Mouse (Mus musculus): ENCODE results near the gene Anapc5. TPM values are rescaled to one million over a fixed set of nuclear protein-coding genes. Genes with fewer than 3 reads are reported as not detected.

Anapc5 gene
- polyA plus RNA-seq (2012; rRNA removed): 420 and 467 TPM in 2 replicates

DNA sequence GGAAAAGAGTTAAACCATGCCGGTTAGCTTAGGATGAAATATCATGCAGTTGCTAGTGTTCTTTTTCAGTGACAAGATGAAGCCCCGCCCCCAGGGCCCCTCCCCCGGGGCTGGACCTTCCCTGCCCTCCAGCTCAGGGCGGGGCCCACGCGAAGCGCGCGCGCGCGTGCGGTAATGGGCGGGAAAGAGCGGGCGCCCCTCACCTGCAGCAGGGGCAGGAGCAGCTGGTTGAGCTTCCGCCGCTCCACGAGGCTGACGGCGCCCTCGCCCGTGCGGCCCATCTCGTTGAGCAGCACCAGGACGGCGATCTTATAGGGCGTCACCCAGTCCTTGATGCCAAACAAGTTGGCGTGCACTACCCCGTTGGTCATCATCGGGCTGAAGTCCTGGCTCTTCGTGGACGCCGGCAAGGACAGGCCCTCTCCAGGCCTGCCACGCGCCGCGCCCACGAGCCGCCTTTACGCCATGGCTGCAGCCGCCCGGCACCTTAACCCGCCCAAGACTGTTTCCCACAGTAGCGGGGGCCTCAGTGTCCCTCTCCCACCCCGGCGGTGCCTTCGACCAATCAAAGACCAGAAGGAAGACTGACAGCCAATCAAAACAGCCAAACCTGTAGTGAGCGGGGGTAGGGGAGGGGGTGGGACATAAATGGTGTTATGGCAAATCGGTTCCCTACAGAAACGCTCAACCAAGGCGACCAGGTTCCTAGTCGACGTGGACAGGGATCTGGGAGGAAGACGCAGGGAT, at the start of gene Anapc5:
TSS of gene Anapc5 (minus strand) at position 563 of the 747 bp plus-strand sequence.
- Histone ChIP-seq H3K4me1 (ENCODE audit: control insufficient read depth, insufficient read depth, low read length) (peaks cover 6% of the 10 kb centered on the region; the same call in 1 of the 2 replicates), H3K27ac (ENCODE audit: insufficient read depth, low read length) (peak within 1 kb of the TSS; percentile 85), H3K4me3 (ENCODE audit: insufficient read depth, low read length) (peak within 1 kb of the TSS; percentile 87)
- no peak for TF ChIP-seq CTCF (IDR thresholded peaks at IDR 0.05; ENCODE audit: extremely low read depth, insufficient read depth, low read length)
- TF ChIP-seq POLR2A (IDR thresholded peaks at IDR 0.05; ENCODE audit: extremely low read depth, insufficient read depth, low read length): peak; percentile 83

- TF ChIP-seq POLR2A (IDR thresholded peaks at IDR 0.05; ENCODE audit: extremely low read depth, insufficient read depth, low read length): no peak
- no peak for TF ChIP-seq CTCF (IDR thresholded peaks at IDR 0.05; ENCODE audit: extremely low read depth, insufficient read depth, low read length)
- no peak overlapping the region for H3K4me3 ChIP-seq (ENCODE audit: insufficient read depth, low read length)
- H3K4me1 ChIP-seq (ENCODE audit: control insufficient read depth, insufficient read depth, low read length): no peaks in the 10 kb centered on the region
- H3K27ac ChIP-seq (ENCODE audit: insufficient read depth, low read length): no peak overlapping the region
Observed at GRCm38 (mm10) chr5:122863053-122863452, 41.9 kb upstream of the Anapc5 start.

DNA sequence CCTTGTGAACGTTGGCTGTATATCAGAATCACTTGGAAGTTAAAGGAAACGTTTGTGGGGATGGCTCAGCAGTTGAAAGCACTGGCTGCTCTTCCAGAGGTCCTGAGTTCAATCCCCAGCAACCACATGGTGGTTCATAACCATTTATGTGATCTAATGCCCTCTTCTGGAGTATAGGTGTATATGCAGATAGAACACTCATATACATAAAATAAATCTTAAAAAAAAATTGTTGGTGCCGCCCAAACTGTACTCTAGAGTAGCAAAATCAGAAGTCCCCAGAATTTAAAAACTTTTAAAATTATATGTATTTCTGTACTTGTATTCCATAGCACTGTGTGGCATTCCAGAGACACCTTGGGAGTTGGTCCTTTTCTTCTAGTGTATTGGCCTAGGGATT, 34.7 kb upstream of the Anapc5 start:
- H3K4me3 ChIP-seq (ENCODE audit: insufficient read depth, low read length): no peak overlapping the region
- H3K27ac ChIP-seq (ENCODE audit: insufficient read depth, low read length): no peak overlapping the region
- H3K4me1 ChIP-seq (ENCODE audit: control insufficient read depth, insufficient read depth, low read length): peaks cover 5% of the 10 kb centered on the region; the same call in 1 of the 2 replicates
- TF ChIP-seq POLR2A (IDR thresholded peaks at IDR 0.05; ENCODE audit: extremely low read depth, insufficient read depth, low read length): no peak
- TF ChIP-seq CTCF (IDR thresholded peaks at IDR 0.05; ENCODE audit: extremely low read depth, insufficient read depth, low read length): no peak

DNA sequence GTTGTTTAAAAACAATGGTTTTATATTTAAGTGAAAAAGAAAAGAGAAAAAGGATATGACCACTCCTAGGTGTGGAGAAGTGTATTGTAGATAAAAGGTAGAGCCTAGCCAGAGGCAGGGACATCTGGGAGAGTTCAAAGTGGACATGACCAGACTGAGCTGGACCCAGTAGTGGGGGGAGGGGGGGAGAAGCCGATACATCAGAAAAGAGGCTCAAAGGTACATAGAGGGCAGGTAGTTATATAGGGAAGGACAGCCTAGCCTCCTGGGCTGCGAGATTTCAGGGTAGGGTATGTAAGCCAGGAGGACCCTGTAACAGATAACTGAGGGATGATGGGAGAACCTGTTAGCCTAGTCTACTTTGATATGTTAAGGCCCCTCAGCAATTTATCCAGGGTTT, 31.5 kb upstream of the Anapc5 start:
- TF ChIP-seq CTCF (IDR thresholded peaks at IDR 0.05; ENCODE audit: extremely low read depth, insufficient read depth, low read length) (no peak), POLR2A (IDR thresholded peaks at IDR 0.05; ENCODE audit: extremely low read depth, insufficient read depth, low read length) (no peak)
- peaks cover 5% of the 10 kb centered on the region; the same call in 1 of the 2 replicates for H3K4me1 ChIP-seq (ENCODE audit: control insufficient read depth, insufficient read depth, low read length)
- no peak overlapping the region for H3K27ac ChIP-seq (ENCODE audit: insufficient read depth, low read length)

GRCm38 (mm10) chr5:122850319-122851002, 29.3 kb upstream of the Anapc5 start:
- Histone ChIP-seq H3K4me3 (ENCODE audit: insufficient read depth, low read length) (peak overlapping the region; percentile 94), H3K4me1 (ENCODE audit: control insufficient read depth, insufficient read depth, low read length) (peaks cover 5% of the 10 kb centered on the region; the same call in 1 of the 2 replicates), H3K27ac (ENCODE audit: insufficient read depth, low read length) (peak overlapping the region; percentile 90)
- TF ChIP-seq CTCF (IDR thresholded peaks at IDR 0.05; ENCODE audit: extremely low read depth, insufficient read depth, low read length) (no peak), POLR2A (IDR thresholded peaks at IDR 0.05; ENCODE audit: extremely low read depth, insufficient read depth, low read length) (no peak)

More for the DNA sequence above, 31.5 kb upstream of the Anapc5 start:
- no peak overlapping the region for H3K4me3 ChIP-seq (ENCODE audit: insufficient read depth, low read length)

DNA sequence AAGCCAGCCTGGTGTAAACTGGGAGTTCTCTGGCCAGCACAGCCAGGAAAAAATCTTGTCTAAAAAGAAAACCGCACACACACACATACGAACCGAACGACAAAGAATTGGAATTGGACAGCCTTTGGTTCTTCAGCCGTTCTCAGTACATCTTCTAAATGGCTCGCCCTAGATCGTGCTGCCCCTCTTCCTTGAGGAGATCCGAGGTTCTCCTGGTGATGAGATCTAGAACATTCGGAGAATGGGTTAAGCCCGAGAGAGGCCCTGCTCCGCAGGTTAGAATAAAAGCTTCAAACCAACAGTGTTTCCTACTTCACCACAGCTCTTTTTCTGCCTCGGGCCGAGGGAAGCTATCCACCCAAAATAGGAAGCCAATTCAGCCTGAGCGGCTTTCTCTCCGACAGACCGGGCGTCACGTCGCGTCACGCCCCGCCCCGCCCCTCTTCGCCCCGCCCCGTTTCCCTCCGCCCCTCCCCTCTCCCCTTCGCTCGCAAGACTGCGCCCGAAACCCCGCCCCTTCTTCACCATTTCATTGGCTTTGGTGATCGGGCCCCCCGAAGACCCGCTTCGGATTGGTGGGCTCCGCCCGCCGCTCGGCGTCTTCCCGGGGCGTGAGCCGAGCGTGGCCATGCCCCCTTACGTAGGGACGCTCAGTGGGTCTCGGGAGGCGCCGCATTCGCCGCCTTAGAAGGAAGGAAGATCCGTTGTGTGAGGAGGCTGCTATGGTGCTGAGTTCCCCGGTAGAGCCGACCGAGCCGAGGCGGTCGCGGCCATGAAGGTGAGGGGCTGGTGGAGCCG, 28.6 kb upstream of the Anapc5 start, which contains the start of gene Rnf34:
TSS of gene Rnf34 (plus strand) at position 528 of the 798 bp plus-strand sequence.
- Histone ChIP-seq H3K4me1 (ENCODE audit: control insufficient read depth, insufficient read depth, low read length) (peaks cover 5% of the 10 kb centered on the region; the same call in 1 of the 2 replicates), H3K27ac (ENCODE audit: insufficient read depth, low read length) (peak within 1 kb of the TSS; percentile 90), H3K4me3 (ENCODE audit: insufficient read depth, low read length) (peak within 1 kb of the TSS; percentile 94)
- no peak for TF ChIP-seq CTCF (IDR thresholded peaks at IDR 0.05; ENCODE audit: extremely low read depth, insufficient read depth, low read length)
- peak; percentile 99 for TF ChIP-seq POLR2A (IDR thresholded peaks at IDR 0.05; ENCODE audit: extremely low read depth, insufficient read depth, low read length)

DNA sequence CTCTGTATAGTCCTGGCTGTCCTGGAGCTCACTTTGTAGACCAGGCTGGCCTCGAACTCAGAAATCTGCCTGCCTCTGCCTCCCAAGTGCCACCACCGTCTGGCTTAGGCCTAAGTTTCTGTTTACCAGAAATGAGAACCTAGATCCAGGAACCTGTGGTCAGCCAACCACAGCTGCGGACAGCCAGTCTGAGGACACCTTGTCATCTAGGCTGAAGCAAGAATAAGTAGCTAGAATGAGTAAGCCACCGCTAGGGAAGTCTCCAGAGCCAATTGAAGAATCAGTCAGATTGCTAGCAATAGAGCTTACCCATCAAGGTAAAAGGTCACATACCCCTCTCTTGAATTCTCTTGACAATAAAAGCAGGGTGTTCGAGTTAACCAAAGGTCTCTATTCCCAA, 22.7 kb upstream of the Anapc5 start:
- Histone ChIP-seq H3K4me1 (ENCODE audit: control insufficient read depth, insufficient read depth, low read length) (no peaks in the 10 kb centered on the region), H3K27ac (ENCODE audit: insufficient read depth, low read length) (no peak overlapping the region), H3K4me3 (ENCODE audit: insufficient read depth, low read length) (no peak overlapping the region)
- TF ChIP-seq CTCF (IDR thresholded peaks at IDR 0.05; ENCODE audit: extremely low read depth, insufficient read depth, low read length): no peak
- no peak for TF ChIP-seq POLR2A (IDR thresholded peaks at IDR 0.05; ENCODE audit: extremely low read depth, insufficient read depth, low read length)

- no peak for TF ChIP-seq CTCF (IDR thresholded peaks at IDR 0.05; ENCODE audit: extremely low read depth, insufficient read depth, low read length)
Observed at GRCm38 (mm10) chr5:122841126-122841525, 20.0 kb upstream of the Anapc5 start.

DNA sequence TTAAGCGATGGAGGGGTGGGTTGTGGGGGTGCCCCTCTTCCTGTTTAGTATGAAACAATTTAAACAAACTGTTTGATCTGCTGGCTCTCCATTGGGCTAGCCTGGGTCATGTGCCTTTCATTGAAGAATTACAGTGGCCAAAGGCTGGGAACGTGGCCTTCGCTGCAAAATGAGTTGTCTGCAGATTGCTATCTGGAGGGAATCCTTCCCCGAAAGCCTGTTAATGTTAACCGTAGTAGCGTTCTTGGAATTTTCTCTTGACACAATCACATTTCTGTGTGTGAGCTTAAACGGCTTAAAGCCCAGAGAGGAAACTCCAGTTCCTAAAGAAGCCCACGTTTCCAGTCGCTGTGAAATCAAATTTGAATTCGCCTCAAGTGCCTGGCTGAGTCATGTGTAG, 11.9 kb upstream of the Anapc5 start:
- TF ChIP-seq POLR2A (IDR thresholded peaks at IDR 0.05; ENCODE audit: extremely low read depth, insufficient read depth, low read length) (no peak), CTCF (IDR thresholded peaks at IDR 0.05; ENCODE audit: extremely low read depth, insufficient read depth, low read length) (no peak)

More at GRCm38 (mm10) chr5:122841126-122841525, 20.0 kb upstream of the Anapc5 start:
- H3K27ac ChIP-seq (ENCODE audit: insufficient read depth, low read length): no peak overlapping the region
- no peak overlapping the region for H3K4me3 ChIP-seq (ENCODE audit: insufficient read depth, low read length)
- no peaks in the 10 kb centered on the region for H3K4me1 ChIP-seq (ENCODE audit: control insufficient read depth, insufficient read depth, low read length)

More for the DNA sequence above, 11.9 kb upstream of the Anapc5 start:
- Histone ChIP-seq H3K27ac (ENCODE audit: insufficient read depth, low read length) (no peak overlapping the region), H3K4me1 (ENCODE audit: control insufficient read depth, insufficient read depth, low read length) (no peaks in the 10 kb centered on the region), H3K4me3 (ENCODE audit: insufficient read depth, low read length) (no peak overlapping the region)
